Mouse (Mus musculus) layer of hippocampus, adult 18-20 months (tissue): ENCODE data around the gene Tex47. TPM values are rescaled to one million over a fixed set of nuclear protein-coding genes. Genes with fewer than 3 reads are reported as not detected.
A peak's percentile ranks its signal among the peaks of the same experiment; 100 is the strongest.

ENCODE experiments used
- DNase-seq, 2 experiments: peaks; one replicate each; pipeline ENCODE4 v3.0.0; 2022; ENCODE audit warnings: low spot score in 2 of 2
- long read RNA-seq: library from polyadenylated mRNA; stranded (forward); transcript quantifications from one replicate; pipeline ENCODE4 v2.0.0, GENCODE M21; 2021
- total RNA-seq, 2 experiments: library from RNA; stranded (reverse); gene quantifications; 2 replicates each; pipeline ENCODE4 v1.2.3; 2021

Gene Tex47
- not detected for total RNA-seq
- long read RNA-seq, result 0 reads

- no peak for DNase-seq
Measured at GRCm38 (mm10) chr5:7303819-7304218, at the start of gene Tex47. Gene Tex47, plus strand, starts transcription at chr5:7304119.

- no peak for DNase-seq
Measured at GRCm38 (mm10) chr5:7276659-7277455, 27.1 kb upstream of the Tex47 start.

- peak in 1 of 2 experiments; percentile 22 for DNase-seq
Measured at GRCm38 (mm10) chr5:7284336-7284735, 19.6 kb upstream of the Tex47 start.

- no peak for DNase-seq
Measured at GRCm38 (mm10) chr5:7302969-7303368, 950 bp upstream of the Tex47 start.

GRCm38 (mm10) chr5:7325594-7325993, 21.7 kb downstream of the Tex47 start:
- DNase-seq, result peak in 1 of 2 experiments; percentile 39

- DNase-seq, result peak; percentile 15 to 35
Measured at GRCm38 (mm10) chr5:7344145-7345010, 40.5 kb downstream of the Tex47 start, which contains the start of gene Zfp804b. Gene Zfp804b, minus strand, starts transcription at chr5:7344756.

GRCm38 (mm10) chr5:7345011-7345389, 41.1 kb downstream of the Tex47 start:
- no peak for DNase-seq

Other genes starting within 250 kb of the Tex47 start
- 1 to 10 TPM; 1.5 to 1.8 TPM for gene Zfp804b, start 40.6 kb downstream of the Tex47 start, total RNA-seq